Mouse (Mus musculus) layer of hippocampus, postnatal 10 days (tissue): ENCODE data around the gene Prickle2. TPM values are rescaled to one million over a fixed set of nuclear protein-coding genes. Genes with fewer than 3 reads are reported as not detected.

Source experiments
- DNase-seq, 2 experiments: peaks; one replicate each; pipeline ENCODE4 v3.0.0; 2021; ENCODE audit warnings: low spot score in 2 of 2
- long read RNA-seq: library from polyadenylated mRNA; stranded (forward); transcript quantifications from one replicate; pipeline ENCODE4 v2.0.0, GENCODE M21; 2023
- total RNA-seq, 2 experiments: library from RNA; stranded (reverse); gene quantifications; 2 replicates each; pipeline ENCODE4 v1.2.3; 2021

Gene Prickle2
- total RNA-seq: 100 to 1,000 TPM; 118 to 121 TPM
- long read RNA-seq, partial matches to known transcripts: 2 of 19 reads
- long read RNA-seq, other reads (novel, unspliced or antisense): 16 of 19 reads

DNA sequence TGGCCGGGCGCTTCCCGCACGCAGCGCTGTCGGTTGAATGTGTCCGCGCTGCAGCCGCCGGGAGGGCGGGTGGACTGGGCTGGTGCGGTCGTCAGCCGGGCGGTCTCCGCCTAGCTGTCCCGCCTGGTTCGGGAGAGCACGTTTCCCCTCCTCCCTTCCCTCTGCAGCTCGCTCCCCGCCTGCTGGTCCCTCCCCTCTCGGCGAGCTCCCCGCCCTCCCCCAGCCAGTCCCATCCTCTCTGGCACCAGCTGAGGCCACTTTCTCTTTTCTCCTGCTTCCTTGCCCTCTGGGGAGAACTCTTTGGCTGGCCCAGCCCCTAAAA lies at the start of gene Prickle2:
Gene Prickle2, minus strand, starts transcription at position 11 of the 322 bp plus-strand sequence.
- DNase-seq: peak; percentile 61 to 73

DNA sequence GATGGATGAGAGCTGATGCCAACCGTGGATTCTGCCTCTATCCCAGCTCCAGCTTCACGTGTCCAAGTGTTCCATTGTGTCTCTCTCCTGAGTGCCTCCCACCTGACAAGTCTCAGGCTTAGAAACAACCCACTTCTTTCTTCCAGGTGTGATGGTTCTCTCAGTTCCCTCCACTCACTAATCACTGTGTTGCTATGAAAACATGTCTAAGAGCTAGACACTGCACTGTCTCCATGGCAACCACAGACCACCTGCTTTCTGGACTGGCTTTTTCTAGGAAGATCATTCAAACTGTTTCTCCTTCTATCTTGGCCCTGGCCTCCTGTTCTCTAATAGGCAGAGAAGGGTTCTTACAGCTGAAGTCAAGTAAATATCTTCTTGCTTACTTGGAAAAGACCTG lies 46.8 kb upstream of the Prickle2 start:
- no peak for DNase-seq

DNA sequence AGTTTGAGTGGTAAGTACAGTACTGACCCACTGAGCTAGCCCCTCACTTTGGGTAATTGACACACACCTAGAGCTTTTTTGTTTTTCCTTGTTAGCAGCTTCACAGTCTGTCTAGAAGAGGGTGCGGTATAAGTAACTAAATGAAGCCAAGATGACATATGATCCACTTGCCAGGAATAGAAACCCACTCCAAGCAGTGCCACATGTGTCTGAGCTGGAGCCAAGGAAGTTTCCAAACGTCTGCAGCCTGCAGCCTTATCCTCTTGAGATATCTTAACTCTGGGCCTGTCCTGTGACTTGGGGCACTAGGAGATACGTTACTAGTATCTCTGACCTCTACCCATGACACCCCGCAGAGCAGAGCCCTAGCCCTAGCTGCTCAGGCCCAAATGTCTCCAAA lies 43.5 kb upstream of the Prickle2 start:
- DNase-seq: no peak

DNA sequence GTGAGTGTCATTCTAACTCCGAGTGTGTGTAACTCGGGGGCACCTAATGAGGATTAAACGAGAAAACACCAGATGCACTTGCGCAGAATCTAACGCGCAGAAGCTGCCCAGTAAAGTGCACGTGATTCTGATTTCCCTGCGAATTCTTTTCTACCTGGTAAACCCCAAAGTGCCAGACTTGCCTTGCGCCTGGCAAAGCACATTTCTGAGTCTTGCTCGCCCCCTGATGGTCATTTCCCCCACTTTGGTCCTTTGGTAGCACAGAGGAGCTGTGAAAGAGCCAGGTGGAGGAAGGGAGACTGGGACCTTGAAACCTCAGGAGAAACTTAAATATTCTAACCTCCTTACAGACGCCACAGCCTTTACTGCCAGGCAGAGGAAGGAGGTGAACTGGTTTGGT lies 37.6 kb upstream of the Prickle2 start:
- peak; percentile 82 to 88 for DNase-seq

DNA sequence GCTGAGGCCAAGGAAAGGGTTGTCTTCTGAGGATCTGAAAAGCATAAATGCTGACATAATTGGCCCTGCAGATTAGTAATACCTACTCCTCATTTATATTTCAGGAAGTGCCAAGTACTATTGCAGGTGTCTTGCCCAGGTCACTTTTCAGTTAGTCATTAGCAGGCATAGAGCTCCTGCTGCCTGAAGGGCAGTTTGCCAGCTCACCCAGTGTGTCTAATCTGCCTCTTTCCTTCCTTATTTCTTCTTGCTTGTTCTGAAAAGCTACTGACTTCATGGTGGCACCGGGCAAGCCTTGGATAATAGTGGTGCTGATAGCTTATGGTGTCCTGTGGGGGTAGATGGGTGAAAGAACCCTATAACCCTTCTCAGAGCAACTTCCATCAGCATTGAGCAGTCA lies 31.2 kb upstream of the Prickle2 start:
- no peak for DNase-seq

DNA sequence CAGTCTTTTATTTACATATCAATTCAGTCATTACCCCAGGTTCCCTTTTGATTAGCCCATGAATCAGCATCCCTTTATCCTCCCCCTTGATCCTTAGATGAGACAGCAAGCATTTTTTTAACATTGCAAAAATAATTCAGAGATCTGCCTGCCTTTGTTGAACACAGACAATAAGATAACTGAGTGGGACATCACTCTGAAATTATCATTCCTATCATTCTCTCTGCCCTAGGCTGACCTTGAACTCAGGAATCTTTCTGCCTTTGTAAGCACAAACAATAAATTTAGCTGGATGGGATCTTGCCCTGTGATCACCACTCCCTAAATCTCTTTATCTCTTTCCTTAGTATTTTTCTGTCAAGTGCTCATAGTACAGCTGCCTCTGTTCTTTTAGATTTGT lies 27.7 kb upstream of the Prickle2 start:
- no peak for DNase-seq

DNA sequence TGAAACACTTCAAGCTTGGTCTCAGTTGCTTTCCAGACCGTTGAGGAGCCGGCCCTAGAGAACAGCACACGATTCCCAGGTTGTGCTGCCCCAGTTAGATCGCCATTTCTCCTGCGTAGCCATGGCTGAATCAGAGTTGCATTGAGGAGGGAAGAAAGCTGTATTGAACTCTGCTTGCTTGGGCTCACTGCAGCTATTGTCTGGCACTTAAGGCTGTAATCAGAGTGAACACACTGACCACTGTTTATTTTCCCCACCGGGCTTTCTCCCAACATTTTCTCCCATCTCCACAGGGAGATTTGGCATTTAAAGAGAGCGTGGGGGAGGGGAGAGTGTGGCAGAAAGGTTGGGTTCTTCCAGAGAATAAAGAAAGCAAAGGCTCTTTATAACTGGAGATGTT lies 22.6 kb upstream of the Prickle2 start:
- peak; percentile 54 to 58 for DNase-seq

DNA sequence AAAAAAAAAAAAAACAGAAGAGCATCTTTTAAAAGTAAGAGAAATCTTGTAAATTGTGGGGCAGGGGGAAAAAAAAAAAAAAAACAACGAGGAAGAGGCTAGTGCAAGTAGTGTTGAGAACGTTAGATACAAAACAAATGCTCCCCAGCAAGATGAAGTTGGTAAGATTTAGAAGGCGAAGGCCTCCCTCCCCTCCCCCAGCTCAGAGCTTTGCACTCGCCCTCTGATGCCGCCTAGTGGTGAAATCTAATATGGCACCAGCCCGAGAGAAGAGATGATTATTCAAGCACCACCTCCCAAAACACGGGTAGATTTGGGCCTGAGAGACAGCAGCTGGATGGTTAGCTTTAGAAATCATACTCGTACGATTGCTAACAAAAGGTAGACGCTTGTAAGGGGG lies 22.1 kb upstream of the Prickle2 start:
- DNase-seq: peak; percentile 97 to 99

DNA sequence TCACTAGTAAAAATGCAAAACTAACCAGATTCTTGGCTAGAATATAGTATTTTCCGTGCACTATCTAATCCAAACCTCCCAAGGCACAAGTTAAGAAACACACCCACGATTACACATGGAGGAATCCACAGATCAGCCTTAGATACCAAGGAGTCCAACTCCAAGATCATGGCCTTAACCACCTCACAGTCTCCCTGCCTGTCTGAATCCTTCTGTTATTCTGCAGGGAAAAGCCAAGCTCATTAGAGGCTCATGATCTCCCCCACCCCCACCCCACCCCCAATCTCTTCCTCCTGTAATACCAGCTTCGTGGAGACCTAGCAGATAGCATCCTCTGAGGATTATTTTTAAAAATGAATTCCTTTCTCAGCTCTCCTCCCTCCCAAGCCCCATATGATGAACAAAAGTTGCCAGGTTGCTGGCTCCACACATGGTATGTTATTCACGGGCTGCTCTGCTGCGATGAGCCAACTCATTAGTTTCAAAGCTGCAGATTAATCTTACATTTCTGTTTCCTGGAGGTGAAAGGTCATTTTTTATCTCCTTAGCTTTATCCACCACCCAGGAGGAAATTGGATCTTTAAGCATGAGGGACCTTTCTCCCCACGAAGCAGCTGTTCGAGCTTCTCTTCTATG lies 21.5 kb upstream of the Prickle2 start:
- peak in 1 of 2 experiments; percentile 29 for DNase-seq

DNA sequence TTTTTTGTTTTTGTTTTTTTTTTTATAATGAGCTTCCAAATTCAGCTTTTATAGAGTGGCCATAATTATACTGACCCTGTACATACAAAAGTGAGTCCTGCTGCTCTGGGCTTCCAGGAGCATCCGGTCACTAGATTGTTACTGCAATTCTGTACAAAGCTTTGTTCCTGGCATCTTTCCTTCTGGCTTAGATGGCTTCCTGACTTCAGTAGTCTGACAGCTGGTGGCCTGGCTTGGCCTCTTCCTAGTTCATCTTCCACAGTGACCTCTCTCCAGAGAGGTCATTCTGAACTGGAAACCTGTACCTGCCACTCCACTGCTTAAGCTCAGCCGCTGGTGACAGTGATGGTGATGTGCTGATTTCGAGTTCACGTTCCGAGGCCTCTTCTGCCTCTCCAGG lies 20.2 kb upstream of the Prickle2 start:
- no peak for DNase-seq

DNA sequence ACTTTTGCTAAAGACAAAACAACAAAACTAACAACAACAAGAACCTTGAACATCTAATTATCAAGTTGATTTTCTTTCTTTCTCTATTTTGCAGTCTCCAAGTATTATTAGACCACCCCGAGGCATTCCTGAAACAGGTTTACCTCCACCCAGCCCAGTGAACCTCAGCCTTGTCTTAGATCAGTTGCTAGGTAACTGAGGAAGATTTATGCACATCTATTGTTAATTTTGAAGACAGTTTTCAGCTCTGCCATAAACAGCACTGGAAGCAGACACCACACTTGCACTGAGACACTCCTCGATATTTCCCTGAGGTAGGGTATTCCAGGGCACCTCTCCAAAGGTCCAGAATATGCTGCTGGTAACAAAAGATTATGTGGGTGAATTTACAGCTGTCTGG lies 18.4 kb upstream of the Prickle2 start:
- no peak for DNase-seq

DNA sequence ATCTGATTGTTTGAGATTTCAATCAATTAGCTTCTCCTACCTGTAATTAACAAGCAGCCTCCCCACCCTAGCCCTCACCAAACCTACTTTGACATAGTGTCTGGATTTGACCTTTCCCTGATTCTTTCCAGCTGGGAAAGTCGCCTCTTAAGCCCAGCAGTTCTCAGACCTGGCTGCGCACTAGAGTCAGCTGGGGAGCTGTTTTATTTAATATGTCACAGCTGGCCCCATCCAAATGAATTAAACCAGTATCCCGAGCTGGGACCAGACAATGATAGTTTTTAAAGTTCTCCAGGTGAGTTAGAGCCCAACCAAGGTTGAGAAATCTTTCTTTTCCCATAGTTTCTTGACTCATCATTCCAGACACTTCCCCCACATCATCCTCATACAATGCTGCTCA lies 9.9 kb upstream of the Prickle2 start:
- DNase-seq: no peak

DNA sequence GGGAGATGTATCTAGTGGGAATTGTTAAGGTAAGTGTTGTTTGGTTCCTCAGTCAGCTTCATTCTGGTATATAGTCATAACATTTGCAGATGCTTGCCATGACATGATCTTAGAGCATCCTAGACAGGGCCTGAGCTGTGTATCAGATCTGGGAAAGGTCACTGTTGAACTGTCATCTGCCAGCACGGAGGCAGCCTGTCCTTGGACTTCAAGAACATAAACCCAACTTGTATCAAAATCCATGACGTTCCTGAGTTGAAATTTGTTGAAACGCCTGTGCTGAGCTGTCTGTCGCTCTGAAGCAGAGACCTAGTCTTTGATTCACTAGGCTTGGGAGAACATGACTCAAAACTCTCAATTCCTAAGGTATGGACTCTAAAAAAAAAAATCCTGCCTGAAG lies 8.8 kb upstream of the Prickle2 start:
- no peak for DNase-seq

DNA sequence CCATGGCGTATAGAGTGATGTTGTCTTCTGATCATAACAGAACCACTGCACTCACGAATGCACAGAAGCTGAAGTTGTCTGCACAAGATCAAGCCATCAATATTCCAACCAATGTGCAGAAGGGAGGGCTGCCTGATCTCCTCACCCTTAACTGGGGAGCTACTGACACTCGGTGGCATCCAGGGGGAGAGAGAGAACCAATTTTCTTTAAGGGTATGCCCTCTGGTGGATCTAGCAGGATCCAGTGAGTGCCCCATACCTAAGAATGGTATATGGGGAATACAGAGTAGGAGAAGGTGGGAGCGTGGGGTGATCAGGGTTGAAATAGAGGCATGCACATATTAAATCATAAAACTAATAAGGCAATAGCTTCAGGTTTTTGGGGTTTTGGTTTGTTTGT lies 2.2 kb upstream of the Prickle2 start:
- no peak for DNase-seq

DNA sequence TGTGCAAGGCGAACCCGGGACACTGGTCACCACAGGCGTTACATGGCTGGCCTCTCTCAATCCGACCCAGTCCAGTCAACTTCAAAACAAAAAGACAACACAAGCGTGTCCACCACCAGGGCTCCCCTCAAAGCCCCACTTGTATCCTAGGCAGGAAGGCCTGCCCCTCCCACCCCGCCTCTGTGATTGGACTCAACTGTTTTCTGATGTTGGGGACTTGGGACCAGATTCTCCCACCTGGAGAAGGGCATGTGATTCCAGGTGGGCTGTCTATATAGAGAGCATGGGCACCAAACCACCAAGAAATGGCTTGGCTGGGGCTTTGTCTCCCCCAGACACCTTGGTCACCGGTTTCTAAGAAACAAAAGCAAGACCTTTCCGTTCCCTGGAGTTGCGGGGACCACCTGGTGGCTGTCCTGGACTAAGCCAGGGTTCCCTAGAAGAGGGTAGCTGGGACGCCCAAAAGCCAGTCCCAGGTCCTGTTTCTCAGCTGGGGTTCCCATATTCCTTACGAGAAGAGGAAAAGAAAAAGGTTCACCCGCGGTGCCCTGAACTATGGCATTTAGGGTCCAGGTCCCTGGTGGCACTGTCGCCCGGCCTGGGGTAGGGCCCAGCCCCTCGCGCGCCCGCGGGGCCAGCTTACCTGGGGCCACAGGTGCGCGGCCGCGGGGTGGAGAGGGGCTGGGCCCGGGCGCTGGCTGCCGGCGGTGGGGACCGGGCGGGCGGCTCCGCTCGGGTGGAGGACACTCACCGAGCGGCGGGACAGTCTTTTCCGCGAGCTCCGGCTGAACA lies 406 bp downstream of the Prickle2 start:
- DNase-seq: peak in 1 of 2 experiments; percentile 29

DNA sequence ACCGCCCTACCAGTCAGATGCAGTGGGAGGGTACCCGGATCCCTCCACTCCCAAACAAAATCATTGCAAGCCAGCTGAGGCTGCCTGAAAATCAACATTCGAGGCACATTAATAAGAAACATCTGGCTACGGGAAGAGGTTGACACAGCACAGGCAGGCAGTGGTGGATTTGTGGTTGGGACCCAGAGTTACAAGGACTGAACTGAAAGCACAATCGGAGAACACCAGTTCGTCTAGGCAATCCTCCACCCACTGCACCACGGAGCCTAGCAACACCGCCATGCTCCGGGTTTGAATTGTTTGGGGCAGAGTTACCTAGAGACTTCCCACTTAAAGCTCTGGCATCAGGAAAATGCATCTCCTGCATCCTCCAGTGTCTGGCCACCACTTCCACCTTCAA lies 1.1 kb downstream of the Prickle2 start:
- DNase-seq: peak; percentile 21 to 32

DNA sequence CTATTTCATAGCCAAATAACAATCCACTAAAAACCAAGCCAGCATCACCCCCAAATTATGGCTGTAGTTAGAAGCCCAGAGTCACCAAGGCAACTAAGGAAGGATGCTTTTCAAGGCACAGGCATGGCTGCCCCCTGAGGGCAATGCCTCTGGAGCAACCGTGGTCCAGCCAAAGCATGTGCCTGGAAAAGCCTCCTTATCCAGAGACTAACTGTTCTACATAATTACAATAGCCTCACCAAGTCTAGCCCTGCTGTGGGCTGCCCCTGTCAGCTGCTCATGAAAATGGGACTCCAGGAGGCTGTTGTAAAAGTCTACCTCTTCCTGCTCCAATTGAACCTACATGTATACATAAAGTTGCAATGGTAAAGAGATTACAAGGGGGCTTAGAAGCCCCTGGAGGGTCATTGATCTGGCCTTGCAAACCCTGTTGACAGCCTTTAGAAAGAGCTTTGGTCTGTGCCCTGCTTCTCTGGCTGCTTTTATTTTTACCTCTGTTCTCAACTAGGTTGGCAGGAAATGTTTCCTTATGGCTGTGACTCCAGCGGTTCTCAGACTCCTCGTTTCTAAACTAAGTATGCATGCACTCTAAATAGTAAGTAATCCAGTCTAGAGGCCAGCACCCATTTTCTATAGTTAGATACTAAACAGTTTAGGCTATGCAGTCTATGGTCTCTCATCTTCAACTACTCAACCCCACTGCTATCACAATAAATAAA lies 6.3 kb downstream of the Prickle2 start:
- DNase-seq: no peak

DNA sequence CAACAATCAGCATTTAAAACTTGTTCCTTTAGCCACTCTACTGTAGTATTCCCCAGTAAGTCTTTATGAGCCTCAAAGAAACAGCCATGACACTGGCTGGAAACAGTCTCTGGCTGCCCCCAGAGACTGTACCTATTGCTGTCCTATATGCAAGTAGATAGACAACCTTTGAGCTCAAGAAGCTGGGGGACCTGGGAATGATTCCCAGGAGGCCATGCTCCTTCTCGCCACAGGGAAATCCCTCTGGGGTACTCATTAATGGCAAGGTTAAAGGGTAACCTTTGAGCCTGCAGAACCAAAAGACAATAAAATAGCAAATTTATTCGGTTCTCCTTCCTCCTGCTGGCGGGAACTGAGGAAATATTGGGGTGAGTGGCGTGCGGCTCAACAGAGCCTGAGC lies 8.1 kb downstream of the Prickle2 start:
- no peak for DNase-seq

DNA sequence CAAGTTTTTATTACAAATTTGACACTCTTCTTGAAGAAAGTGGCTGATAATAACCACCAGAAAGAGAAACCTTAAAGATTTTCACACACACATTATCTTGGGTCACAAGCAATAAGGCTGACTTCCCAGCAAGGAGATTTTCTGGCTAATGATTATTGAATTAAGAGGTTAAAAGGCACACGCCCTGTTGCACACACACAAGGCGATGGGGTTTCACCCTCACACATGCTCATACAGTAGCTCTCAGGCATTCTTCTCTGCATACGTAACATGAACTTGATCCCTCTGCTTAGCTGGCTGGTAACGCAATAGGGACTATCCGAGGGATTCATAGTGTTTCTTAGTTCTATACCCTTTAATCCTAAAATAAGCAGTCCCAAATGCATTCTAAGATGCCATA lies 18.6 kb downstream of the Prickle2 start:
- DNase-seq: no peak

DNA sequence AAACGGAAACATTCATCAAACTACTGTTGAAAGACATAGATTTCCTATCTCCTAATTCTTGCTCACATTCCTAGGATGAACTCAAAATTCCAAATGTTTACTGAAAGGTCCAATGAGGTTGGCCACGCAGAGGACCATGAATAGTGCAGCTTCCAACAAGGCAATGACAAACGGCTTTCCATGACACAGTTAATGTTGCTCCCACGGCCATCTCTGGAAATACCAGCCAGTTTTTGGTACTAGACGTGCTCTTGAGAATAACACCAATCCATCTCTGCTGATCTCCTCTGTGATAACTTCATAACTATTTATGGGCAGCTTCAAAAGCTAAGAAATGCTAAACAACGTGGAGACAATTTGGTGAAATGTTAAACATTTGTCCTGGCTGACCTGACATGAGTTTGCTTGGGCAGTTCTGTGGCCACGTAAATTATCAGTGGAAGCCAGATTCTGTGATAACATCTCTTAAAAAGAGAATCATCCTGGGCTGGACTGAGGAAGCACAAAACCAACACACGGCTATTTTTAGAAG lies 31.5 kb downstream of the Prickle2 start:
- DNase-seq: no peak

DNA sequence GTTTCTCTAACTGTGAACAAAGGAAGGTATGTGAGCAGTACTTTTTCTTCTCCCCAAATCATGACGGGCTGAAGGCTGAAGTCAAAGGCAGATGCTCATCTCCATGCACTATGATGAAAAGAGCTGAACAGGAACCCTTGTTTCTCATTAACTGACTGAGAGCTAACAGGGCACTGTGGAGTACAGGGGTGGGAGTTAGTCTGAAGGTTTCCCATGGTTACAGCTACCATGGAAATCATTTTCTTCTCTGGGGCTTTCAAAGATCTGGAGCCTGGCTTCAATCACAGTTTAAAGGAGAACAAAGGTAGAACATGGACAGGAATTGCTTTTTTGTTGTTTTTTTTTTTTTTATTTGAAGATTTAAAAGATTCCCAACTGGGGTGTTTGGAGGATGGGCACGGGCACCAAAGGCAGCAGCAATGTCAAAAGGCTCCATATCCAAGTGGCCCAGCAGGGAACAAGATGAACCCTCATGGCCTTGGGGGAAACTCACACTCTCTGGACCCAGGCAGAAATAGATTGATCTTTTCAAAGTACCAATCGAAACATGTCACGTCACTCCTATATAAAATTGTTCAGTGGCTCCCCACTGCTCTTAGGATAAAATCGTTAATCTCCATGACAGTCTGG lies 35.3 kb downstream of the Prickle2 start:
- no peak for DNase-seq

DNA sequence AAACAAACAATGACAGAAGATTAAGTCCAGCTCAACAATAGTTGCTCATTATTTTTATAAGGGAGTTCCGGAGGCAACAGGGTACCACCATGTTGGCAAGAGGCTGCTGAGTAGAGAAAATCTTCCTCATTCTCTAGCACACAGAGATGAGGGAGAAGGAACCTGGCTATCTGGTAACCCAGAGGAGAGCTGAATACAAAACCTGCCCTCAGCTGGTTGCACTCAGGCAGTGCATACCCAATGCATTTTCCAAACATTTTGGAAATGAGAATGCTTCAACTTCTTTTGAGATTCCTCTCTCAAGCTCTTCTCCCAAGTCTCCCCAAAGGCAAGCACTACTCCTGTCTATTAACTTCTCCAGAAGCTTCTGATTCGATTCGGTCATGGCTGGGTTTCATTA lies 36.3 kb downstream of the Prickle2 start:
- no peak for DNase-seq
